Mouse (Mus musculus) inflammation-experienced regulatory T-cells, adult 6 months (primary cell): ENCODE results near the gene Fam178b. TPM values are rescaled to one million over a fixed set of nuclear protein-coding genes. Genes with fewer than 3 reads are reported as not detected.

Experiments used
- ATAC-seq: one replicate; pipeline ENCODE4 v1.8.0; 2017
- polyA plus RNA-seq, 3 experiments: library from polyadenylated mRNA; unstranded; fragments of 100-300 nt; shearing (Covaris generic); gene quantifications; one replicate each; pipeline ENCODE4 v1.2.1; 2017

Gene Fam178b
- polyA plus RNA-seq, 3 experiments from 2014 or later = 0.40 TPM; not detected in 2

DNA sequence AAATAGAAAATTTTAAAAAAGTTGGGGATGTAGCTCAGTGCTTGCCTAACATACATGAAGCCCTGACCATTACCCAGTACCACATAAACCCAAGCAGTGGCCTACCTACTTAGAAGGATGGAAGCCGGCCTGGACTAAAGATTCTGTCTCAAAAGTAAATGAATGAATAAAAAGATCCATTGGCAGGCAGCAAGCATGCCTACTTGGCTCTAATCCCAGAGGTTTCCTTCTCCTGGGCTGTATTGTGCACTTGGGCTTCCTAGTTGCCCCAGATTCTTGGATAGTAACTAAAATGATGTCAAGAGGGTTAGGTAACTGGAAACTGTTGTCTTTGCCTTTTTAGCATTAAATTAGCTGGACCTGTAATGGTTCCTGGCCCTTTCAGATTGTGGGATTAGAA, 169.7 kb downstream of the Fam178b start:
- no peak for ATAC-seq

DNA sequence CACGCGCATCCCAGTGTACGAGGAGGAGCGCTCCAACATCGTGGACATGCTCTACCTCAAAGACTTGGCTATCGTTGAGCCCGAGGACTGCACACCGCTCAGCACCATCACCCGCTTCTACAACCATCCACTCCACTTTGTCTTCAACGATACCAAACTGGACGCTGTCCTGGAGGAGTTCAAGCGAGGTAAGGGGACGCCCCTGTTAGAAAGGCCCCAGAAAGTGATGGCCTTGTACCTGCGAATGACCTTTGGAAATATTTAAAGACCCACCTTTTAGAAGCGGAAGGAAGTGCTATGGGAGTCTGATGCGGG, 170.1 kb downstream of the Fam178b start:
- ATAC-seq = no peak

Other genes with a start within 250 kb of the Fam178b start
- gene Lman2l, start 237.9 kb downstream of the Fam178b start, polyA plus RNA-seq = 10 to 100 TPM in 2 of 3 experiments, 1 to 10 TPM in 1; 7.9 to 12.0 (median 11.4) TPM
- 10 to 100 TPM; 11.5 to 13.9 (median 12.1) TPM for gene Cnnm4, start 211.6 kb downstream of the Fam178b start, polyA plus RNA-seq
- gene Cnnm3, start 171.3 kb downstream of the Fam178b start, polyA plus RNA-seq = 1 to 10 TPM; 3.1 to 9.2 (median 6.7) TPM
- 10 to 100 TPM; 35.1 to 58.4 (median 36.4) TPM for gene Ankrd23, start 146.3 kb downstream of the Fam178b start, polyA plus RNA-seq
- gene Gm42417, start 143.8 kb downstream of the Fam178b start, polyA plus RNA-seq = 1 to 10 TPM in 1 of 3 experiments, not detected in 2; 2.4 TPM
- gene Ankrd39, start 135.7 kb downstream of the Fam178b start, polyA plus RNA-seq = 10 to 100 TPM; 17.5 to 24.1 (median 23.2) TPM
- under 1 TPM in 1 of 3 experiments, not detected in 2; 0.33 TPM for gene Sema4c, start 124.8 kb downstream of the Fam178b start, polyA plus RNA-seq
- gene Cox5b, start 8.3 kb upstream of the Fam178b start, polyA plus RNA-seq = 100 to 1,000 TPM; 273 to 480 (median 293) TPM
- gene 4933424G06Rik, start 27.0 kb upstream of the Fam178b start, polyA plus RNA-seq = not detected
- gene Actr1b, start 31.2 kb upstream of the Fam178b start, polyA plus RNA-seq = 10 to 100 TPM; 37.4 to 47.1 (median 41.0) TPM
- gene Zap70, start 78.6 kb upstream of the Fam178b start, polyA plus RNA-seq = 100 to 1,000 TPM; 241 to 287 (median 257) TPM